11 mouse cellular contexts compared by ENCODE assay signal in the genomic region with DNA sequence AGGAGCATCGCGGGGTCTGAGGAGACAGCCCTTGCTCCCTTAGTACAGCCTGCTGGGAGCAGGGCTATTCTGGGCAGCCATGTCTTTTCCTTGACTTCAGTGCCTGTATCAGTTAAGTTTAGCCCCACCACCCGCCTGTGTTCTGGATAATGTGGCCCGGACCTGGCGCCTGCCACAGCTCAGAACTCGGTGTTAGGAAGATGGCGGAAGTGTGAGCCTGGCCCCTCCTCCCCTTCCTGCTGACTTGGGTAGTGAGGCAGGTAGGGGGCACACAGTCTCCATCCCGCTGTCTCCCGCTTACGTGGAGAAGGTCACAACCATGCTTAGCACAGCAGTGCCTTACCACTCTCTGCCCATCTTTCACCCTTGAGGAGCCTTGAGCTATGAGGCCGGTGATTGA.
"Had no signal": no experiment of that assay in that cellular context is flagged by ENCODE, and none has a peak within 500 bp of the region (broad histone marks: within the 10 kb centered on the region; RNA-seq: fewer than 3 reads in every experiment).

No protein-coding gene starts in this region.

- ATAC-seq: liver, embryonic 12.5 days had no signal

- H3K4me3 ChIP-seq: kidney, embryonic 15.5 days; left cerebral cortex, adult 2 months; limb, embryonic 15.5 days; liver, embryonic 12.5 days; neural tube, embryonic 12.5 days had no signal

- DNase-seq: kidney, adult 2 months; kidney, postnatal 25 days; lung, embryonic 14.5 days; lung, postnatal 14 days had no signal

- H3K27ac ChIP-seq: kidney, embryonic 15.5 days; left cerebral cortex, adult 2 months; limb, embryonic 15.5 days; liver, embryonic 12.5 days; macrophage; neural tube, embryonic 12.5 days; stomach, postnatal 0 days had no signal

- H3K4me1 ChIP-seq: kidney, embryonic 15.5 days; limb, embryonic 15.5 days; liver, embryonic 12.5 days; neural tube, embryonic 12.5 days had no signal

- H3K36me3 ChIP-seq: kidney, embryonic 15.5 days; limb, embryonic 15.5 days; liver, embryonic 12.5 days; neural tube, embryonic 12.5 days had no signal

- H3K4me2 ChIP-seq: kidney, embryonic 15.5 days; limb, embryonic 15.5 days; liver, embryonic 12.5 days; lung, embryonic 14.5 days; neural tube, embryonic 12.5 days had no signal

- H3K9ac ChIP-seq: kidney, embryonic 15.5 days; limb, embryonic 15.5 days; liver, embryonic 12.5 days; lung, embryonic 14.5 days; neural tube, embryonic 12.5 days had no signal

- H3K9me3 ChIP-seq: kidney, embryonic 15.5 days; limb, embryonic 15.5 days; liver, embryonic 12.5 days; neural tube, embryonic 12.5 days had no signal

- H3K27me3 ChIP-seq: kidney, embryonic 15.5 days; limb, embryonic 15.5 days; liver, embryonic 12.5 days; neural tube, embryonic 12.5 days had no signal
